Mouse (Mus musculus): ENCODE results near the gene Elmo1. TPM values are rescaled to one million over a fixed set of nuclear protein-coding genes. Genes with fewer than 3 reads are reported as not detected.

The Elmo1 gene
- 10.1 and 10.4 TPM in 2 replicates for polyA plus RNA-seq (2015; fragmentation: Nextera tagmentation; extraction: Ambion mirVana)

DNA sequence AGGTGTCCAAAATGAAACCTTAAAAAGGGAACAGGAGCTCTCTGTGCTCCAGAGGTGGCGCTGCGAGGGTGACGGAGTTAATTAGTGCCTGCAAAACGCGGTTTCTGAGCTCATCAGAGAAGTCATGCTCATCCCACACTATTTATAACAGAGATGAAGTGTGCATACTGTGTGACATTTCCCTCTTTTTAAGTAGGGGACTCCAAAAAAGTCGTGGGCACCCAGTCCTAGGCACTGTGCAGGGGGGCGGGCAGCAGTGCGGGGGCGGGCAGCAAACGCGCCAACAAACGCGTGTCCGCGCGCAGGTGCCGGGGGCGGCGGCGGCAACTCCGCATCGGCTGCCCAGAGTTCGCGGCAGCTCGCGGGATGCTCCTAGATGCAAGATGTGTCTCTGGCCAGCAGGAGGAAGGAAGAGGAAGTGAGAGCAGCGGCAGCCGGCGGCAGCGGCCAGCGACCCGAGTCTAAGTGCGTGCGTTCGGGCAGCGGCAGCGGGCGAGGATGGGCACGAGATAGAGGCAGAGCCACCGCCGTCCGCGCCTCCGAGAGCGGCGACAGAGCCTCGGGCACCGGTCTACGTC, at the start of gene Elmo1:
Elmo1 (plus strand) TSS at position 464 of the 578 bp plus-strand sequence.

Data from skeletal muscle tissue, postnatal 0 days (tissue).